Mouse (Mus musculus): ENCODE measurements around the gene Manba.
A peak's percentile ranks its signal among the peaks of the same experiment; 100 is the strongest.

Manba gene

DNA sequence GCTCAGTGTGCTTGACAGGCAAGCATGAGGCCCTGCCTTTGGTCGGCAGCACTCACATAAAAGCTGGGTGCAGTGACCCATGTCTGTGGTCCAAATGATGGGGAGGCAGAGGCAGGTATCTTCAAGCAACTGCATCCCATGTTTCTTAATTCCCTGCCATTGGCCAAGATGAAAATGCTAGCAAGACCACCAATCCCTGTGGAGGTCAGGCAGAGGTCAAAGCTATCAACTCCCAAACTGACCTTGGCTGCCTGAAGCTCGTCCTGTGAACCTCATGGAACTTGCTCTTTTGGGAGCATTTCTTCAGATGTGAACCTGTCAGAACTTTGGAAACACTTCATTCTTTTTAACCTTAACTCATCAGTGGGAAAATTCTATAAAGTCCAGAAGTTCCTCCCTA is 46.4 kb downstream of the Manba start:
- no peak for DNase-seq

DNA sequence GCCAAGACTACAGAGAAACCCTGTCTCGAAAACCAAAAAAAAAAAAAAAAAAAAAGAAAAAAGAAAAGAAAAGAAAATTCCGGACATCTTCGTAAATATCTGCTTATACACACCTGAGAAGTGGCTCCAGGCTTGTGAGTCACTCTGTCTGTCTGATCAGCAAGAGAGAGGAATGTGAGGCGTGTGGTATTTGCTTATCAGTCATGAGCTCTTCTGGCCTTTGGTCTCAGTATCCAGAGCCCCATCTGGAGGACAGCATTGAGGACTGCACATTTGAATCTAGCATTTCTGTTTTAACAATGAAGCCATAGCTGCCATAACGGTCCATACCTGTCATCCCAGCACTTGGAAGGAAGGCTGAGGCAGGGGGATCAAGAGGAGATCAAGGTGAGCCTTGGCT is 48.7 kb downstream of the Manba start:
- DNase-seq: no peak

DNA sequence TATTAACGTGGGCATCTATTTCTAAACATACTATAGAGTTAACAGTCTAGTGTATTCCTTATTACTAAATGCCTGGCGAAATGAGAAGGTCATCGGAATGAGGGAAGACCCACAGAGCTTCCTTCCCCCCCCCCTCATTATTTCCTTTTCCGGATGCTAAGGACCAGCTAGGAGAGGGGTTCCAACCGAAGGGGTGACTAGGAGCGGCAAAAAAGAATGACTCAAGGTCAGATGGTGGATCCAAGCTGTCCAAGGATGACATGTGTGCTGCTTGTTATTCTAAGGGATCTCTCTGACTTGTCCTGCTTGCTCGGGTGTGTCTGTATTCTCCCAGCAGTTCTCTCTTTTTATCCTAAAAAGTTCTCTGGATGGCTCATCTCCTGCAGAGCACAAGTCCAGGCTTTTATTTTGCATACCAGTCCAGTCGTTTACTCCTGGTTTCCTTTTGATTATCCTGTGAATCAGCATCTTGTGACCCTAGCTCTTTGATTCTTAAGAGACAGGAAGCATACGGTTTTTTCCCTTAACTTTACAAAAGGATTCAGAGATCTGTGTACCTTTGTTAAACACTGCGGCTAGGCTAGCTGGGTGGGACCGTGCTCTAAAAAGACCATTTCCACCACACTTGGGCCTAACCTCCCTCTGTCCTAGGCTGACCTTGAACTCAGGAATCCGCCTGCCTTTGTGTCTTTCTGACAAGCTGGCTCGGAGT is 61.0 kb downstream of the Manba start:
- no peak for DNase-seq

DNA sequence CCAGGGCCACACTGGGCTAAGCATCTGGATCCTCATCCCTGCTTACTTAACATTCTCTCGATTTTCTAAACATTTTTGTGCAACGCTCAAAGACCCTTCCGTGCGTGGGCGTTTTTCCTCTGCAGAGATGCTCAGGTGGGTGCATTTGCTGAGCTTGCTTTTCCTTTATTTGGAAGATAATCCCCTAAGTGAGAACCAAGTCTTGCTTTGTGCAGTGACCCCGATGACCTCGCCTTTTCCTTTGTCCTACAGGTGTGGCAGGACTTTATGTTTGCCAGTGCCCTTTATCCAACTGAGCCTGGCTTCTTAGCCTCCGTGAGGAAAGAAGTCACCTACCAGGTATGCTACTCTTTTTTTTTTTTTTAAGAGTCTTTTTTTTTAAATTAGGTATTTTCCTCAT is 61.9 kb downstream of the Manba start:
- no peak for DNase-seq

DNA sequence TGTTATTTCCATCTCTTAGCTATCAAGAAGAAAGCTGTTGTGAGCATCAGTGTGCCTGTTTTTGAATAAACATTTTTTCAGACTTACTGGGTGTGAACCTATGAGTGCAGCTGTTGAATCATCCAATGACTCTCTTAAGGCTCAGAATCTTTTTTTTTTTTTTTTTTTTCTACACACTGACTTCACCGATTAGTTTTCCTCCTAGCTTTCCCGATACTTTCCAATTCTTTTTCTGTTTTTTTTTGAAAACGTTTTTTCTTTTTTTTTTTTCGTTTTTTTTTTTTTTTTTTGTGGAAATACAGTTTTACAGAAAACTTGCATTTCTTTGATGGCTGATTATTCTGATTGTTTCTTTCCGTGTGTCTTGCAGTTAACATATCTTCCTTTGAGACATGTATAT is 67.5 kb downstream of the Manba start:
- DNase-seq: no peak

DNA sequence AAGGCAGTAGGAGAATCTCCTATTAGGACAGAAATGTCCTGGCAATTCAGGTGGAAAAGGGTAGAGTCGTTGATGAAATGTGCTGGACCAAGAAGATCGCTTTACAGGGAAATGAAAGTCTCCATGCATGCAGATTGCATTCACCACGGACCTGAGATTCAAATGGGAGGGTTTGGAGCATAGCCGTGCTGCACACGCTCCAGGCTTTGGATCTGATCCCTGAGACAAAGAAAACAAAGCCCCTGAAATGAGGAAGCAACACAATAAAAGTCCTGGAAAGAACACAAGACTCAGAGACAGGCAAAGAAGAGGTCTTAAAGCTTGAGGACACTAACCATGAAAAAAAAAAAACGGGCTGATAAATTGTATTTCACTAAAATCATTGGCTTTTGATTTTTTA is 69.8 kb downstream of the Manba start:
- no peak for DNase-seq

DNA sequence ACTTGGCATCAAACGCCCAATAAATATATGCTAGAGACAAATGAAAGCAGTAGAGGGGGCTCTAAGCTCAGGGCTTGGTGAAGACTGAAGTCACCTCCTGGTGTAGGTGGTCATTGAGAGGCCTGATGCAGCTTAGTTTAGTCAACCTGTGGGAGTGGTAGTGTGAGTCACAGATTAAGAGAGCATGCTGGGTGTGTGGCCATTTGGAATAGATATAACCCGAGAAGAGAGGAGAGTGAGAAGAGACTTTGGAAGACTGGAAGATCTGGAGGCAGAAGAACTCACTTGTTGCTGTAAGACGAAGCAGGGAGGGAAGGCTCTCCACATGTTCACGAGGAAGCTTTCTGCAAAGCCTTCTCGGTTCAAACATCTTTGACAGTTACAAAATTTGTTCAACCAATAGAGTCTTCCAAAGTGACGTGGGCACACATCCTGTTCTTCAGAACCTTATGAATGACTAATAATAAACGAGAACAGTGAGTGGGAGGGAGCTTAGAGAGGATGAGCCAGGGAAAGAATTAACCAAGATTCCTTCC is 70.7 kb downstream of the Manba start:
- DNase-seq: no peak

DNA sequence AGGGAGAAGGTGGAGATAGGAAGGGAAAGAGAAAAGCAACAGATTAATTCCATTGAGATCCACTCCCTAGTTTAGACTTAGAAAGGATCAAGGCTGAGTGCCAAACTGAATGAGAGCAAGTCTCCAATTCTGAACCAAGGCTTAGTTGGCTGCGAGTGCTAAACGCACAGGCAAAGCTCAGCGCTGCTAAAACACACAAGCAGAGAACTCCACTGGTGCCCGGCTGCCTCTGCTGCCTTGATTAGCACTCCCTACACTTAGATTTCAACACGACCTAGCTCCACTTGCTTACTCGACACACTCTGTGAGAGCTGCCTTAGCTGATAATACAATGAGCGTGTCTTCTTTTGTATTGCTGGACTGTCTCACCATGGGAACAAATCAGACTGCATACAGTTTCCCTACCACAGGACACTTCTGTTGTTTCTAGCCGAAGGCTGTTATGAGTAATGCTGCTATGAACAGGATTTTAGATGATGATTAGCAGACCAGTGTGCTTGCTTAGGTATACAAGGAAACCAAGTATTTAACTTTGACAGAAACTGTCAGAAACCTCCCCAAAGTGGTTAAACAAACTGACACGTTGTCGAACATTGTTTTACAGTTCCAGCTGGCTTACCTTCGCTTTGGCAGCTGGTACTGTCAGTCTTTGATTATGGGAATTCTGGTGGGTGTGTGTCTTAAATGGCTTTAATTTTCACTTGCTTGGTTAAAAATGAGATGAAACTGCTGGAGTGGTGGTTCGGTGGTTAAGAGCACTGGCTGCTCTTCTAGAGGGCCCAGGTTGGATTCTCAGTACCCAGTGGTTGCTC is 71.6 kb downstream of the Manba start:
- DNase-seq: no peak

DNA sequence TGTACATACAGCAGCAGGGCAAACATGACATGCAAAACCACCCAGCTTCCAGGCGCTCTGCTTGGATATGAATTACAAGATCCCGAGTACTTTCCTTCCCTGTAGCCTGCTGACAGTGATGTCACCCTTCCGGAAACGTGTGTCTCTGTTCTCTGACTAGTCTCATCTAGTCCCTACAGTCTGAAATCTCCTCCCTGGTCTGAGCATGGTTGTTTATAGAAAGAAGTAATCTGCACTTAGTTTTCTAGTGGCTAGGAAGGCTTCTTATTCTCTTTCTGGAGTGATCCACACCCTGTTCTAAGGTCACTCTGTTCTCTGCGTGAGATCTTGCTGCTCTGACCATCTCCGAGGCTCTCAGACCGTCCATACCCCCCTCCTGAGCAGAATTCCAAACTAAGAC is 76.6 kb downstream of the Manba start:
- no peak for DNase-seq

DNA sequence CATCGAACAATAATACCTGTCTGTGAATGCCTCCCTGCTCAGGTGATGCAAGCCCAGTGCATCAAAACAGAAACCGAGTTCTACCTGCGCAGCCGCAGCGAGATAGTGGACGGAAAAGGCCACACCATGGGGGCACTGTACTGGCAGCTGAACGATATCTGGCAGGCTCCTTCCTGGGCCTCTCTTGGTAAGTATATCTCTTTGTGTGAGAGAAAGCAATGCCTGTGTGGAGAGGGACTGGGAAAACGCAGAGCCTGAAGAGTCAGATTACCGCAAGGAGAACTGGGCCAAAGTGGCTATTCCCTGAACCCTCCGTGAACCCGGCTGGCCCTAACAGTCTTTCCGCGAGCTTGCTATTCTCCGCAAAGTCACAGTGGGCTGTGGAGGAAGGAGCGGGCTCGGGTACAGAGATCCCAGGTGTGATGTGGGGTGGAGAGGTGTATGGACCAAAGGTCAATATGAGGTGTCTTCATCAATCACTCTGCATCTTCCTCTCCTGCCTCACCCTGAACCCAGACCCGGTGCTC is 77.8 kb downstream of the Manba start:
- DNase-seq: no peak

DNA sequence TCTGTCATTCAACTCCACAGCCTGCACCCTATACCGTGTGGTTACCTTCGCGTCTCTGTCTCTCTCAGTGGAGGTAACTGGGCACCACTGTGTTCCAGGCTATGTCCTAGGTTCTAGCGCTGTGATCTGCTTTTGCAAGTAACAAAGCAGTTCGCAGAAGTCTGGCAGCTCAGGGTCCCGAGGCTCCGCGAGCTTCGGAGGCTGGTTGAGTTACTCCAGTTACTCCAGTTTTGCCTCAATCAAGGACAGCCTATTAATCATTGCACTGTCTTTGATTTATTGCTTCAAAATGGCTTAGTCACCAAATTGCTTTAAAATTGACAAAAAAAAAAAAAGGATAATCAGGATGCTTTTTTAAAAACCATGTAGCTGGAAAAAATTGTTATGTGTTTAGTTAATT is 79.3 kb downstream of the Manba start:
- no peak for DNase-seq

DNA sequence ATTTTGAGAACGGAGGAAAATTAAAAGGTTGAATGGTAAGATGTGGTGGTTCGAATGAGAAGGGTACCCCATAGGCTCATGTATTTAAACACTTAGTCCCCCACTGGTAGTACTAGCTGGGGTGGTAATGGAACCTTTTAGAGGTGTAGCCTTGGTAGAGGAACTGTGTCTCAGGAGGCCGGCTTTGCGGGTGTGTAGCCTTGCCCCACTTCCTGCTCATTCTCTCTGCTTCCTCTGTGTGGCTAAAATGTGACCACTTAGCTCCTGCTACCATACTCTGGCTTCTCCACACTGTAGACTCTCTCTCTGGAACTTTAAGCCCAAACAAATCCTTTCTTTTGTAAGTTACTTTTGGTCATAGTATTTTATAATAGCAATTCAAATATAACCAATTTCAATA is 79.9 kb downstream of the Manba start:
- DNase-seq: no peak

DNA sequence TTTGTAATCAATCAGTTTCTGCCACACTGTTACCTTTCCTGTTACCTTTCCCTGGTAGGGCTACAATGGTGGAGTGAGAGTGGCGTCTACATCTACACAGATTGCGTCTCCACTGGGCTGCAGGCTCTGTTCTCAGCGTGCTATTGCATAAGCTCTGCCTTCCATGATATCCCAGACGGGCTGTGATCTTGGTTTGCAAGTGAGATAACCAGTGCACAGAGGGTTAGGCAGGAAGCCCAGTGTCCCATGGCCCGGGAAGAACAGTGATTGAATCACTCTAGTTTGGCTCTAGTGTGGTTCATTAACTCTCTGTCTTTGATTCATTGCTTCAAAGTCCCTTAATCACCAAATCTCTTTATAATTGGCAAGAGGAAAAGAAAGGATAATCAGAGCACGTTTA is 82.5 kb downstream of the Manba start:
- no peak for DNase-seq

DNA sequence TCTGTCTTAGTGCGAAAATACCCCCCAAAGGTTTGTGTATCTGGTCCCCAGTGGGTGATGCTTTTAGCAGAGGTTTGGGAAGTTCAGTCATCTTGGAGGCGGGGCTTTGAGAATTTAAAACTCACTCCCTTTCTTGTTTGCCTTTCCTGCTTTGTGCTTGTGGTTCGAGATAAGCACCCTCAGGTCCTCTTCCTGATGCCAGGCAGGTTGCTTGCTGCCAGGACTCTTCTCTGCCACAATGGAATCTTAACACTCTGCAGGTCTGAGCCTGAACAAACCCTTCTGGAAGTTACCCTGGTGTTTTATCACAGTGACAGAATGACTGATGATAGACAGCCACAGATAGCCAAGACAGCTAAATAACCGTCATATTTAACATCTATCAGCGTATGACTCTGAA is 83.2 kb downstream of the Manba start:
- DNase-seq: no peak

DNA sequence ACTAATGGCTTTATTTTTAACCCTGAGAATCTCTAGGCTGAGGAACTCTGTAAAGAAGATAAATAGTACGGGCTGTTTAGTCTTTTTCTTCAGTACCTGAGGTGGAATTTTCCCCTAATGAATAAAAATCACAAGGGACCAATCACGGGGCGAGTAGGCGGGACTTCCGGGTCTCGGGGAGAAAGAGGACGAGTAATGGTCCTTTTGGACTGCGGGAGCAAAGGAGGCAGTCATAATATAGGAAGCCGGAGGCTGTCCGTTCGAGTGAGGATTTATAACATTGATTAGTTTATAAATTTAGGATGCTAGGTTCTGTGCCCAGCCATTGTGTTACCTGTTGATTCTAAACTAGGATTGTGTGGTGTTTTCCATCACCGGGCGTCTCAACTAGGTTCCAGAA is 86.1 kb downstream of the Manba start:
- DNase-seq: no peak

DNA sequence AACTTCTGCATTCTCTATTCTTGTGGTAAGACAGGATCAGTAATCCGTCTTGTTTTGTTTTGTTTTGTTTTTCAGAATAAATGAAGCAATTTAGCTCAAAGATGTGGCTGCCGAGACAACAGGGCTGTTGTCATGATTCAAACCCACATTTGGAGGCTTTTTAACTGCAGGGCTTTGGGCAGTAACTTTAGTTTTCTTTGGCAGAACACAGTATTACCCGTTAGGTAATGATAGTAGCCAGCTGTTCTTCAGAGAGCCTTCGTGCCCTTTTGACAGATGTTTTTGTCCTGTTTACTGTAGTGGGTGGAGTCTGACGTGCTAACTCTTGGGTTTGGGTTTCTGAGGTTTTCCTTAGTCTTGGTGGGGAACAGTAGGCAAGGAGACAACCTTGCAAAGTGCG is 87.6 kb downstream of the Manba start:
- no peak for DNase-seq

DNA sequence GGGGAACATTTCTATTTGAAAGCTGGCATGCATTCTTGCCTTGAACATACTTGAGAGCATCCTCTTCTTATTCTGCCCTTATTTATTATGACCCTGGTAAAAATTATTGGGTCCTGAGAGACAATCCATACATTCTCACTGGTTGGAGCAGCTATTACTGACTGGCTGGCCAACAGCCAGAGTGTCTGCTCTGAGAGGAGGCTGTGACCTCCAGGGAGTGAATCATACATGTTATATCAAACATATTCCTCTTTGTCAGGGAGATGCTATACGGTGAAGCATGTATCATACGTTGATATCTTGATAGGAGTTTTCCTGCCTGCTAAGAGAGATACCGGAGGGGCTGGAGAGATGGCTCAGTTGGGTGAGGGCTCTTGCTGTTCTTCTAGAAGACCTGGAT is 89.7 kb downstream of the Manba start:
- DNase-seq: no peak

DNA sequence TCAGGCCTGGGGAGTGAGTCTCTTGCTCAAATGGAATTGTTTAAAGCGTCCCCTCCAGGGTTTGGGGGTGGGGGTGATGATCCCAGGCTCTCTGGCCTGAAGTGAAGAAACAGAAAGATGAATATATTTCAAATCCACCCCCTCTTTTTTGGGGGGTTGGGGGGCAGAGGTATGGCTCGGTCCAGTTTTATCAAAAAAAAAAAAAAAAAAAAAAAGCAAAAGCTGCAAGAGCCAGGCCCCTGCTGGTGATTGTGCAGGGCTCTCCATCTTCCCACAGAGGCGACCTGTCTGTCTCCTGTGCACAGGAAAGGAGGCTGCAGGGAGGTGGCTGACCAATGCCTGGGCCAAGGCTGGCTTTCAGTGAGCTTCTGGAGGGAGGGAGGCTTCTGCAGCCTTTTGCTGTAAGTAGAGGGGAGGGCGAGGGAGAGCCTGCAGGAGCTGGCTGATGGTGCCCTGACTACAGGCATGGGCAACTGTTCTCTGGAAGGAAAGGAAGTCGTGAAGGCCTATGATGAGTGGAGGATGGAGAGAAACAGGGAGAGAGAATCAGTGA is 93.3 kb downstream of the Manba start:
- DNase-seq: no peak

DNA sequence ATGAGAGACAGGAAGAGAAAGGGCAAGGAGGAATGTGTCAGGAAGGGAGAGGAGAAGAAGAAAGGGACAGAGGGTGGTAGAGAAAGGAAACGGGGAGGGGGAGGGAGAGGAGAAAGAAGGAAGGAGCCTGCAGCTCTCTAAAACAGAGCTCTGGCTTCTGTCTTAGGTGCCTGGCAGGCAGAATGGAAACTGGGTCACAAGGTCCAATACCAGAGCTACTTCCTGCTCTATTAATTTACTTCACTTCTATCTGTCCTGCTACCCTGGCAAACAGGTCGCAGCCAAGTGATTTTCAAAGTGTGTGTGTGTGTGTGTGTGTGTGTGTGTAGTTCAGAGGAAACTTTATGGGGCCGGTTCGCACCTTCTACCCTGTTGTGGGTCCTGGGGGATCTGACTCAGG is 93.8 kb downstream of the Manba start:
- no peak for DNase-seq

DNA sequence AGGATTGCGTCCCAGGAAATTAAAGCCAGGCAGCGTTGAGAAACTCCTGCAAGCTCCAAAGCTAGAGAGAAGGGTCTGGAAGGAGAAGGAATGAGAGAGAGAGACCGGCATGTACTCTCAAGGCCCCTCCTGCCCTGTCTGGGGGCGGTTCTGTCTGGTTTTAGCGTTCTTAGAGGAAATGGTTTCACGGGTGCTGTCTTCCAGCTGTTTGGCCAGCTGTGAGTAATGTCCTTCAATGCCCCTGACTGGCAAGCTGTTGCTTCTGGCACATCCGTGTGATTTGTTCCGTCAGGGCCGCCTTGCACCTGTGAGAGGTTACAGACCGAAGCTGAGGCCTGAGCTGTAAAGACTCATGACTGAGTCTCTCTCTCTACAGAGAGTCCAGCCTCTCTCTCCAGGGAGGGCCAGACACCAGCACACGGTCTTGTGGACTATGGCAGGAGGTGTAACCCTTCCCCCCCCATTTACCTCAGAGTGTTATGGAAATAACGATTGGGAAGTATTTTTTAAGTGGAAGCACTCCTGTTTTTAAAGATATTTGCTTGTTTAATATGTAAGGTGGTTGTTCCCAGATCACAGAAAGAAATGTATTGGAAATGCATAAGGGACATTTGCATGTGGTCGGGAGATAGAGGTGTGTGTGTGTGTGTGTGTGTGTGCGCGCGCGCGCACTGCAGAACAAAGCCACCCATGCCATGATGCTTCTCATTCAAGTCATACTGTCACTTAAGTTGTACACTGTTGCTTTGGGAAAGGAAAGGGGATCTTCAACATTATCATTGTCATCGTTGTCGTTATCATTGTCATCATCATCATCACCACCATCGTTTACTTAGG is 95.2 kb downstream of the Manba start:
- peak; percentile 29 to 71 for DNase-seq

DNA sequence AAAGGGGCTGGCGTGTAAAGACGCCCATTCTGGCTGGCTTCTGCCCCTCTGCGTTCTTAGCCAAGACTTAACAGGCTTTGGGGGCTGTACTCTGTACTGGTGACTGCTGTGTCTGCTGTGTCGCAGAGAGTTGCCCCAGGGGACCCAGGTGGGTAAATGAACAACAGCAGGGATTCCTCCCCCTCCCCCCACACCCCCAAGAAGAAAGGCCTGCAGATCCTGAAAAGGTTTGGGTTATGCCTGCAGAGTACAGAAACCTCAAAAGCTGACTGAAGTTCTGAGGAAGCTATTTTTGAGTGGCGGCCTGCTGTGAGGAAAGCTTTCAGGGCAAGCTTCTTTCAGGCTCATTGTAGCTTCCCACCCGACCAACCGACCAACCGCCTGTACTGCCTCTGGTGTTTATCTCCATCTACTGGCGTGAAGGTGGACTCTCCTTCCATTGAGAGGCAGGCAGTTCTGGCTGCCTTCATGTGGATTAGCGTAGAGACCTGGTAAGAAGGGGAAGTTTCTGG is 96.3 kb downstream of the Manba start:
- DNase-seq: peak; percentile 29 to 42

DNA sequence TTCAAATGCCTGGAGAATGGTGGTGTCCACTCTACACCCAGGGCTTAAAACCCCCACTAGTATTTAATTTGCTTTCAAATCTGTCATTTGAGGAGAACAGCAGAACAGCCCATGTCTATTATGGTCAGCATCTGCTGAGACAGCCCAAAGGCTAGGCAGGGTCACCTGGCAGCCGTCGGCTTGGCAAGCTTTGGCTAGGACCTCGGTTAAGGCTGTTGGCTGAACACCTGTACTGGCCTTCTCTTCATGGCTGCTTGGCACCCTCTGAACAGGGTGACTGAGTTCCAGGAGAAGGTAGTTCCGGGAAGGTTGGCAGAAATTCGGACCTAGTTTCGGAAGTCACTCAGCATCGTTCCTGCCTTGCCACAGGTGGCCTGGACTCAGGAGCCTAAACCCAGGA is 96.8 kb downstream of the Manba start:
- DNase-seq: no peak

DNA sequence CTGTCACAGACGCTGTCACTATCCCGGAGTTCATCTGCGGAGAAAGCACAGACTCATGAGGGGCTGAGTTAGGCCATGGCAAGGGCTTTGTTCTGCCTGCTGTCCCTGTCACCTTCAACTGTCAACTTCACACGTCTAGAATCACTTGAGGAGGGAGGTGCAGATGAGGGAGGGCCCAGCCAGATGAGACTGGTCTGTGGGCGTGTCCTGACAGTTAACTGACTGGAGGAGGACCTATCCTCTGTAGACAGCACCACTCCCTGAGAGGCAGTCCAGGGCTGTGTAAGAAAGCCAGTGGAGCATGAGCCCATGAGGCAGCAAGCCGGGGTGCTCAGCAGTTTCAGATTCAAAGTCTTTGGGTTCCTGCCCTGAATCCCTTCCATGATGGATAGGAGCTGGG is 100.1 kb downstream of the Manba start:
- DNase-seq: no peak
